ENCODE assay signal across 8 mouse cellular contexts in genomic region chr15:86182646-86183045, GRCm38 (mm10). TPM values are rescaled to one million over a fixed set of nuclear protein-coding genes. Genes with fewer than 3 reads are reported as not detected.
A peak's percentile ranks its signal among the peaks of the same experiment; 100 is the strongest.
DNase-seq lines count a peak whose midpoint lies in the region; ATAC-seq lines count a peak whose summit lies in the region.

No protein-coding gene starts in this region.

- H3K27me3 ChIP-seq in heart, embryonic 10.5 days (ENCODE audit: insufficient read depth, poor library complexity, severe bottlenecking), result peaks cover 11% of the 10 kb centered on the region
- H3K27me3 ChIP-seq in neural tube, embryonic 14.5 days (ENCODE audit: control insufficient read depth, insufficient read depth, low read length), result no peaks in the 10 kb centered on the region; the same call in 1 of the 2 replicates

- WGBS in heart, embryonic 10.5 days, result 56% methylated on average over 13 of the region's 13 CpGs
- 50% methylated on average over 13 of the region's 13 CpGs for WGBS in neural tube, embryonic 14.5 days

- H3K9me3 ChIP-seq in heart, embryonic 10.5 days, result no peaks in the 10 kb centered on the region
- no peaks in the 10 kb centered on the region for H3K9me3 ChIP-seq in neural tube, embryonic 14.5 days (ENCODE audit: control insufficient read depth, low read length)

- H3K36me3 ChIP-seq in heart, embryonic 10.5 days, result no peaks in the 10 kb centered on the region
- H3K36me3 ChIP-seq in neural tube, embryonic 14.5 days (ENCODE audit: control insufficient read depth, insufficient read depth, low read length), result no peaks in the 10 kb centered on the region

- no peak overlapping the region; the same call in 1 of the 2 replicates for H3K4me2 ChIP-seq in neural tube, embryonic 14.5 days (ENCODE audit: low read depth, low read length)

- intact Hi-C loops in left cerebral cortex, postnatal 25 days (cut with DNase I), result no loop called here

- no peak overlapping the region for H3K4me3 ChIP-seq in heart, embryonic 10.5 days
- no peak overlapping the region for H3K4me3 ChIP-seq in neural tube, embryonic 14.5 days (ENCODE audit: low read depth, low read length)

- ATAC-seq in neural tube, embryonic 14.5 days (ENCODE audit: low read depth), result no peak
- ATAC-seq in frontal cortex, adult (ENCODE audit: low TSS enrichment), result no peak

- H3K27ac ChIP-seq in heart, embryonic 10.5 days, result peak overlapping the region; percentile 38
- H3K27ac ChIP-seq in neural tube, embryonic 14.5 days (ENCODE audit: low read depth, low read length), result peak overlapping the region; percentile 60

- no peak overlapping the region for H3K9ac ChIP-seq in neural tube, embryonic 14.5 days (replicated peaks; ENCODE audit: low read depth, low read length)

- DNase-seq in kidney, adult 18-20 months, result peak; percentile 47
- no peak for DNase-seq in kidney, adult 8-10 months
- DNase-seq in T-cell, adult 2 months (ENCODE audit: low spot score), result peak; percentile 76
- no peak for DNase-seq in heart, embryonic 10.5 days (ENCODE audit: low spot score)
- peak; percentile 55 for DNase-seq in left cerebral cortex, postnatal 25 days (ENCODE audit: low spot score in 2 of 2)
- no peak for DNase-seq in urinary bladder, postnatal 4 days (ENCODE audit: low spot score in 2 of 2)

- H3K4me1 ChIP-seq in heart, embryonic 10.5 days, result peaks cover 48% of the 10 kb centered on the region
- H3K4me1 ChIP-seq in neural tube, embryonic 14.5 days (ENCODE audit: control insufficient read depth, insufficient read depth, low read length), result peaks cover 28% of the 10 kb centered on the region

RNA-seq across cellular contexts. Expression of gene Cerk, which starts 3.3 kb away (rescaled TPM):
- polyA plus RNA-seq in heart, embryonic 10.5 days (2016; fragmentation: Nextera tagmentation; extraction: Ambion mirVana), result 8.3 and 10.3 TPM in 2 replicates
- total RNA-seq in left cerebral cortex, postnatal 25 days (2021), result 10 to 100 TPM; 53.6 to 55.1 TPM
- 27.0 and 36.8 TPM in 2 replicates for polyA plus RNA-seq in neural tube, embryonic 14.5 days (2014; fragmentation: Nextera tagmentation; extraction: Ambion mirVana)

RNA-seq across cellular contexts. Expression of gene Tbc1d22a, which starts 31.6 kb away (rescaled TPM):
- polyA plus RNA-seq in heart, embryonic 10.5 days (2016; fragmentation: Nextera tagmentation; extraction: Ambion mirVana), result 9.5 and 11.6 TPM in 2 replicates
- 10 to 100 TPM; 28.8 to 31.6 TPM for total RNA-seq in left cerebral cortex, postnatal 25 days (2021)
- 8.9 and 10.1 TPM in 2 replicates for polyA plus RNA-seq in neural tube, embryonic 14.5 days (2014; fragmentation: Nextera tagmentation; extraction: Ambion mirVana)

Comparison
In these comparisons a context has a peak if more than half of its experiments do, and no peak if none do; other contexts are left out.
1. DNase-seq: peak in kidney, adult 18-20 months (single experiment), T-cell, adult 2 months (single experiment) and left cerebral cortex, postnatal 25 days (2 of 2); none in kidney, adult 8-10 months (0 of 2), heart, embryonic 10.5 days (single experiment) and urinary bladder, postnatal 4 days (0 of 2).